Mouse (Mus musculus) hindbrain, postnatal 0 days (tissue): ENCODE measurements around the gene Anp32e. TPM values are rescaled to one million over a fixed set of nuclear protein-coding genes. Genes with fewer than 3 reads are reported as not detected.
"Not testable (repeated sequence)": the region's sequence is repeated elsewhere in the genome, so short reads cannot be mapped to it uniquely, and the experiment has no call there.

Experiments used
- ATAC-seq: fragments of 200-750 bp; cut with Nextera tagmentation; 2 replicates; pipeline ENCODE4 v1.8.0; 2017; ENCODE audit warnings: mild to moderate bottlenecking, moderate TSS enrichment, moderate library complexity
- DNase-seq: peaks from one replicate; pipeline ENCODE4 v3.0.0-alpha.2; 2015; ENCODE audit warnings: low spot score
- H3K27ac ChIP-seq: fragments of 300-500 bp; sonication (generic); 2 replicates; pipeline ENCODE4 v1.5.1; 2014; ENCODE audit warnings: mild to moderate bottlenecking
- H3K27me3 ChIP-seq: fragments of 300-500 bp; sonication (generic); 2 replicates; pipeline ENCODE4 v1.6.1; 2014; ENCODE audit warnings: low read length, mixed read lengths; ENCODE audit not compliant: insufficient read depth
- H3K36me3 ChIP-seq: fragments of 300-500 bp; sonication (generic); 2 replicates; pipeline ENCODE4 v1.6.1; 2014; ENCODE audit warnings: low read length, mixed read lengths; ENCODE audit not compliant: insufficient read depth
- H3K4me1 ChIP-seq: fragments of 300-500 bp; sonication (generic); 2 replicates; pipeline ENCODE4 v1.6.1; 2014; ENCODE audit warnings: antibody characterized with exemption, low read length, mixed read lengths; ENCODE audit not compliant: insufficient read depth
- H3K4me2 ChIP-seq: fragments of 300-500 bp; sonication (generic); 2 replicates; pipeline ENCODE4 v1.6.1; 2014; ENCODE audit warnings: low read depth, mild to moderate bottlenecking, low read length, moderate library complexity, mixed read lengths
- H3K4me3 ChIP-seq: fragments of 300-500 bp; sonication (generic); 2 replicates; pipeline ENCODE4 v1.5.1; 2014; ENCODE audit warnings: low read length
- H3K9ac ChIP-seq: fragments of 300-500 bp; sonication (generic); replicated peaks from 2 replicates; pipeline ENCODE4 v1.6.1; 2014; ENCODE audit warnings: mild to moderate bottlenecking, low read length, moderate library complexity, mixed read lengths
- H3K9me3 ChIP-seq: fragments of 300-500 bp; sonication (generic); 2 replicates; pipeline ENCODE4 v1.6.1; 2016; ENCODE audit warnings: low read length, mixed read lengths
- CTCF ChIP-seq: IDR thresholded peaks from 2 replicates; pipeline ENCODE4 v1.5.1; 2016; ENCODE audit warnings: antibody characterized with exemption, control low read depth, low read depth
- WGBS: fragments of 180-500 bp; shearing (Covaris S2); extraction: QIAGEN DNeasy Blood & Tissue Kit; methylation state at CpG from one replicate; pipeline ENCODE4 v1.1.7; 2014; 5-methylcytosine and 5-hydroxymethylcytosine counted together
- polyA plus RNA-seq: library from polyadenylated mRNA; unstranded; fragments of >200 nt; fragmentation: Nextera tagmentation; extraction: Ambion mirVana; gene quantifications from 2 replicates; pipeline ENCODE4 v1.2.1, GENCODE M21; 2015
- total RNA-seq: library from RNA; depleted of rRNA; stranded (reverse); fragments of >200 nt; gene quantifications from 2 replicates; pipeline ENCODE4 v1.2.3, GENCODE M21; 2014

Gene Anp32e
- total and polyA plus RNA-seq, 2 experiments from 2014 or later, result 27.5 to 127 TPM

DNA sequence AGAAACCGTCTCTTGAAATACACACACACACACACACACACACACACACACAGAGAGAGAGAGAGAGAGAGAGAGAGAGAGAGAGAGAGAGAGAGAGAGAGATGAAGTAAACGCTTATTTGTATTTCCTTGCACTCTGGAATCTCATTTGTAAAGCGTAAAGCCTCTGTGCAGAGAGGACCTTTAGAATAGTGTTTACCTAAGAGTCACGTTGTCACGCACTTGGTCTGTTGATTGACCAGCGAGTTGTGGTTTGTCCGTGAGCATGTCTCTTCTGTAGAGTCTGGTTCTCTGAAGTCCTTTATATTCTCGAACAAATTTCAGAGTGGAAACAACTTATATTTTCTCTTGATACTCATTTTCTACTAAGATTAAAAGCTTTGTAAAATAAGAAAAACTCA is 15.7 kb downstream of the Anp32e start:
- DNase-seq (no peak), ATAC-seq (no peak)
- peaks cover 11% of the 10 kb centered on the region; the same call in 1 of the 2 replicates for H3K36me3 ChIP-seq
- no peak overlapping the region for H3K27ac ChIP-seq
- no peaks in the 10 kb centered on the region for H3K27me3 ChIP-seq
- H3K9me3 ChIP-seq, result no peaks in the 10 kb centered on the region
- no peak for TF ChIP-seq CTCF
- no peaks in the 10 kb centered on the region for H3K4me1 ChIP-seq
- no peak overlapping the region for H3K4me2 ChIP-seq
- WGBS, result 87% methylated on average over 8 of the region's 8 CpGs
- H3K9ac ChIP-seq, result no peak overlapping the region
- no peak overlapping the region for H3K4me3 ChIP-seq

DNA sequence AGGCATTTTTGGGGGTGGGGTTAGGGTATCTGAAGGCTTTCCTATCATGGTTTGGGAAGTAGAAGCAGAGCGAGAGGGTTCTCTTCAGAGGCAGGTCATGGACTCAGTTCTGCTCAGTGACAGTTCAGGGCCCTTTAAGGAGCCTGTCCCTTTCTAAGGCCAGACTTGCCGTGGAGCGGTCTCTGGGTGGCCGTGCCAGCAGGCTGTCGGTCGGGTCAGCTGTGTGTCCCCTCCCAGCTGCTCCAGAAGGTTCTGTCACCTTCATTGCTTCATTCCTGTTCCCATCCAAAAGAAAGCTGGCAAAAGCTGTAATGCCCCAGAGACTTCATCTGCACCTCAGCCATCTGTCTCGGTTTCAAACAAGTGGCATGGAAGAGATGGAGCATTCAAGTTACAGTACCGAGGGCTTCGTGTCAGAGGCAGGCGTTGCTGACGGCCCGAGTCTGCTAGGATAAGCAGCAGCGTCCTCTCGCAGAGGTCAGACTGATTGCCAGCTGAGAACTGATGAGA is 16.7 kb downstream of the Anp32e start:
- Histone ChIP-seq H3K4me1 (no peaks in the 10 kb centered on the region), H3K27ac (no peak overlapping the region), H3K4me2 (no peak overlapping the region), H3K9ac (no peak overlapping the region), H3K27me3 (no peaks in the 10 kb centered on the region), H3K9me3 (no peaks in the 10 kb centered on the region), H3K36me3 (peaks cover 4% of the 10 kb centered on the region; the same call in 1 of the 2 replicates), H3K4me3 (no peak overlapping the region)
- WGBS, result 55% methylated on average over 14 of the region's 14 CpGs
- ATAC-seq (no peak), DNase-seq (peak; percentile 40)
- no peak for TF ChIP-seq CTCF

DNA sequence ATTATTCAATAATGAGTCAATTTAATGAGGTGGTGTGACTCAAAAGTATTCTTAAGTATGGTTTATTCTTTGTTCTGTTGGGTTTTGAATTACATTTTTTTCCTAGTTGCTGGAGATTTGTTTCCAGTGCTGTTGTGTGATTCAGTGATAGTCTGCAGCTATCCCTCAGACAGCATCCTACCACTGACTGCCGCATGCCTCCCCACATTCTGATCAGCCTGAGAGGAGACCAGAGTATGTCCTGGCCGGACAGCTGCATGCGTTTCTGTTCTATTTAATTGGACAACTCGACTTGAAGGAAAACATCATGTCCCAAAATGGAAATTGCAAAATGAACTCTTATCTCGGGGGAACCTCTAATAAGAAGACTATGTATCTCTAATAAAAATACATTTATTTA is 19.3 kb downstream of the Anp32e start:
- Histone ChIP-seq H3K27me3 (no peaks in the 10 kb centered on the region), H3K9ac (no peak overlapping the region), H3K36me3 (no peaks in the 10 kb centered on the region), H3K4me3 (no peak overlapping the region), H3K4me1 (no peaks in the 10 kb centered on the region), H3K27ac (no peak overlapping the region), H3K4me2 (no peak overlapping the region), H3K9me3 (no peaks in the 10 kb centered on the region)
- TF ChIP-seq CTCF, result no peak
- DNase-seq, result no peak
- ATAC-seq, result no peak
- 90% methylated on average over 5 of the region's 5 CpGs for WGBS

DNA sequence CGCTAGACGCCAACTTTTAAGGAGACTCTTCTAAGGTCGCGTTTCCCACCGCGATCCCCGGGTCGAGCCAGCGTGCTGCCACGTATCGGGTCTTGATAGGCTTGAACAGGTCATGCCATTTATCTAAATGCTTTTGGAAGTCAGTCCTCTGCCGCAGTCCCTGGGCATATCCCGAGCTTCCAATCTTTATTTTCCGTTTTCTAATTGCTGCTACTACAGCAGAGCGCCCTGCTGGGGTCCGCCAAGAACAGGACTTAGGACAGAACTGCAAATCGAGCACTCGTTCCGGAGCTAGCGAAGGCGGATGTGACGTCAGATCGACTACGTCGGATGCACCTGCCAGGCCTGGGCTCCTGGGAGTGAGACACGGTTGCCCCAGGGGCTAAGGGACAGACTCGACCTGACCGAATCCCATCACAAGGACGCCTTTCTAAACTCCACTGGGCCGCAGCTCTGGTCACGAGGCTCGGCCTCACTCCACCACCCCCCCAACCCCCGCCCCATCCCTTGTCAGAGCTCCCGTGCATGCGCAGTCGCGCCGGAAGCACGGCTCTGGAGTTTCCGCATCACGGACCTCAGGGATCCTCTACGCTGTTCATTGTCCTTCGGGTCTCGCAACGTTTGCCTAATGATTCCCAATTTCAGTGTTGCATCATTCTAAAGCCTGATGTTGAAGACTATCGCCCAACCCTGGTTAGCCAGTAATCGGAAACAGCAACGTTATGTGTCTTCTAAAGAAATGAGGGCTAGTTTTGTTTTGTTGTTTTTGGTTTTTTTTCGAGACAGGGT is 21.9 kb downstream of the Anp32e start:
- WGBS, result under 1% methylated on average over 49 of the region's 49 CpGs
- H3K27me3 ChIP-seq, result no peaks in the 10 kb centered on the region
- no peaks in the 10 kb centered on the region for H3K36me3 ChIP-seq
- ATAC-seq (peak; percentile 97), DNase-seq (peak; percentile 97)
- H3K4me3 ChIP-seq, result peak overlapping the region; percentile 51
- H3K27ac ChIP-seq, result peak overlapping the region; percentile 97
- H3K4me2 ChIP-seq, result peak overlapping the region; percentile 74
- H3K9ac ChIP-seq, result peak overlapping the region; percentile 70
- no peak for TF ChIP-seq CTCF
- no peaks in the 10 kb centered on the region for H3K4me1 ChIP-seq
- no peaks in the 10 kb centered on the region for H3K9me3 ChIP-seq

DNA sequence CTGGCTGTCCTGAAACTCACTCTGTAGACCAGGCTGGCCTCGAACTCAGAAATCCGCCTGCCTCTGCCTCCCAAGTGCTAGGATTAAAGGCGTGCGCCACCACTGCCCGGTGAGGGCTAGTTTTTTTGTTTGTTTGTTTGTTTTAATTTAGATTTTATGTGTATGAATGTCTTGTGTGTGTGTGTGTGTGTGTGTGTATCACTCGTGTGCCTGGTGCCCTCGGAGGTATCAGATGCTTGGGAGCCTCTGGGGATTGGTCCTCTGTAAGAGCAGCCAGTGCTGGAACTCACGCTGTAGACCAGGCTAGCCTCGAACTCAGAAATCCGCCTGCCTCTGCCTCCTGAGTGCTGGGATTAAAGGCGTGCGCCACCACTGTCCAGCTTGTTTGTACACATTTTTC is 22.5 kb downstream of the Anp32e start:
- peak overlapping the region; percentile 51 for H3K4me3 ChIP-seq
- 68% methylated on average over 12 of the region's 12 CpGs for WGBS
- H3K36me3 ChIP-seq, H3K27me3 ChIP-seq, H3K4me1 ChIP-seq, DNase-seq, H3K9me3 ChIP-seq: not testable (repeated sequence)
- peak overlapping the region; percentile 97 for H3K27ac ChIP-seq
- H3K9ac ChIP-seq, result peak overlapping the region; percentile 70
- peak overlapping the region; percentile 74 for H3K4me2 ChIP-seq
- peak; percentile 16; the same call in 1 of the 2 replicates for ATAC-seq

DNA sequence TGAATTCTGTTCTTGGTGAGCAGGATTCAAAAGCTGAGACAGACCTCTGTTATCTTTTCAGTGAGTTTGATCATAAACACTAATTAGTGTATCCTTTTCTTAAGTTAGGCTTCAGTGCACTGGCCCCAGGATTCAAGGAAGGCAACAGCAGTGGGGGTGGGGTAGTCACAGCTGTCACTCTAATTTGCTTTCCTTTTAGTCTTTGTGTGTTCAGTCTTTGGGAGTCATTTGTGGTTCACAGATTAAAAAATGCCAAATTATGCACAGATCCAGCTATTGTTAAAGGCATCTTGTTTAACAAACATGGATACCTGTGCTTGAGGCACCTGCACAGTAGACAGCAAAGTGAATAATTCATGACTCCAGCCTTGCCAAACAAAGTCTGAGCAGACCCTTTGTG is 24.0 kb downstream of the Anp32e start:
- Histone ChIP-seq H3K9me3 (no peaks in the 10 kb centered on the region), H3K36me3 (no peaks in the 10 kb centered on the region), H3K4me1 (no peaks in the 10 kb centered on the region), H3K4me3 (no peak overlapping the region), H3K27me3 (no peaks in the 10 kb centered on the region), H3K27ac (peak overlapping the region; percentile 32), H3K4me2 (no peak overlapping the region), H3K9ac (no peak overlapping the region)
- DNase-seq, result peak; percentile 21
- TF ChIP-seq CTCF, result no peak
- ATAC-seq, result no peak

DNA sequence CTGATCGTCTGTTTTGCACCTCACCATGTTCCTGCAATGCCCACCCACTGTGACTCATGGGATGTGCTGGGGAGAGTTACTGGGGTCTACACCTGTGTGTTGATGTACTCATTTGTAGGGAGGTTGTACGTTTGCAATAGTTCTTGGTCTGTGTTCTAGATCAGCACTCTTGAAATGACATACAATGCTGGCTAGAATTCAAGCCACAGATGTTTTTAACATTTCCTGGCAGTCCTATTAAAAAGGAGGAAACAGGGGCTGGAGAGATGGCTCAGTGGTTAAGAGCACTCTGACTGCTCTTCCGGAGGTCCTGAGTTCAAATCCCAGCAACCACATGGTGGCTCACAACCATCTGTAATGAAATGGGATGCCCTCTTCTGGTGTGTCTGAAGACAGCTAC is 24.5 kb downstream of the Anp32e start:
- peak overlapping the region; percentile 32; the same call in 1 of the 2 replicates for H3K27ac ChIP-seq
- H3K4me3 ChIP-seq, result no peak overlapping the region
- H3K9me3 ChIP-seq, result no peaks in the 10 kb centered on the region
- 45% methylated on average over 3 of the region's 3 CpGs for WGBS
- no peak for ATAC-seq
- no peak overlapping the region for H3K4me2 ChIP-seq
- TF ChIP-seq CTCF, result no peak
- H3K4me1 ChIP-seq, result no peaks in the 10 kb centered on the region
- no peak for DNase-seq
- H3K9ac ChIP-seq, result no peak overlapping the region
- no peaks in the 10 kb centered on the region for H3K36me3 ChIP-seq
- no peaks in the 10 kb centered on the region for H3K27me3 ChIP-seq

DNA sequence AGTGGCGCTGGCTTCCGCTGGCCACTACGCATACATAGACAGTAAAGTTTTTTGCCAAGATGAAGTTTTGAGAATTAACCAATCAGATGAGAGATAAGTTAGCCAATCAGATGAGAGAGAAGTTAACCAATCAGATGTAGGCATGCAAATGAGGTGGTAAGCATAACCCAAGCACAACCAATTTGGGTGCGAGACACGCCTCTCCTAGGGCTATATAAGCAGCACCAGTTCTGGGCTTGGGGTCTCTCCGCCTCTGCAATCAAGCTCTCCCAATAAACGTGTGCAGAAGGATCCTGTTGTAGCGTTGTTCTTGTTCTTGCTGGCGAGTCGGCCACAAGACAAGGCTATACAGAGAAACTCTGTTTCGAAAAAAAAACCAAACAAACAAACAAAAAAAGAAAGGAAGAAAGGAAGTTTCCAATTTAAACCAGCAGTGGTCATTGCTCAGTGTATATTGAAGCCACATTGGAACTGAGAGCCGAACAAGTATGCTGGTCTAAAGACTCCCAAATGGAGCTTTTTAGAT is 25.7 kb downstream of the Anp32e start:
- ATAC-seq, H3K4me2 ChIP-seq, H3K9me3 ChIP-seq, H3K36me3 ChIP-seq, DNase-seq, H3K9ac ChIP-seq, H3K27ac ChIP-seq, H3K4me1 ChIP-seq, H3K4me3 ChIP-seq, H3K27me3 ChIP-seq: not testable (repeated sequence)
- WGBS, result 89% methylated on average over 12 of the region's 12 CpGs
